Mouse (Mus musculus) MEL (cell line): Measurements from ENCODE around the gene Spred1. TPM values are rescaled to one million over a fixed set of nuclear protein-coding genes. Genes with fewer than 3 reads are reported as not detected.

ENCODE experiments used
- DNase-seq: peaks from one replicate; pipeline ENCODE4 v3.0.0; 2011; ENCODE audit warnings: low read depth, low spot score
- H3K27ac ChIP-seq: 2 replicates; pipeline ENCODE4 v1.5.1; 2012; ENCODE audit warnings: low read depth, mild to moderate bottlenecking, control low read depth, low read length, moderate library complexity; ENCODE audit not compliant: control insufficient read depth
- H3K27me3 ChIP-seq, 2 experiments: fragments of 150-350 bp in 1 of 2; sonication (generic) in 1 of 2; 2 replicates each; pipeline ENCODE4 v1.6.1; 2012; ENCODE audit warnings: low read length in 2 of 2, mild to moderate bottlenecking in 2 of 2, improper control_type of control experiment in 1 of 2, moderate library complexity in 1 of 2; ENCODE audit not compliant: insufficient read depth in 2 of 2, control insufficient read depth in 1 of 2
- H3K36me3 ChIP-seq, 2 experiments: 2 replicates each; pipeline ENCODE4 v1.6.1; 2012 to 2014; ENCODE audit warnings: low read length in 2 of 2, improper control_type of control experiment in 1 of 2, inconsistent platforms in 1 of 2, mild to moderate bottlenecking in 1 of 2; ENCODE audit not compliant: insufficient read depth in 2 of 2, control insufficient read depth in 1 of 2
- H3K4me1 ChIP-seq, 2 experiments: fragments of 150-350 bp in 1 of 2; sonication (generic) in 1 of 2; 2 replicates each; pipeline ENCODE4 v1.6.1; 2012; ENCODE audit warnings: low read length in 2 of 2, improper control_type of control experiment in 1 of 2, mild to moderate bottlenecking in 1 of 2; ENCODE audit not compliant: insufficient read depth in 2 of 2, control insufficient read depth in 1 of 2
- H3K4me3 ChIP-seq, 2 experiments: fragments of 150-350 bp in 1 of 2; sonication (generic) in 1 of 2; 2 replicates each; pipeline ENCODE4 v1.5.1; 2012; ENCODE audit warnings: low read depth in 2 of 2, low read length in 2 of 2, mild to moderate bottlenecking in 2 of 2, moderate library complexity in 2 of 2, control low read depth in 1 of 2, improper control_type of control experiment in 1 of 2; ENCODE audit not compliant: control insufficient read depth in 1 of 2, insufficient read depth in 1 of 2
- H3K79me2 ChIP-seq: 2 replicates; pipeline ENCODE4 v1.6.1; 2012; ENCODE audit warnings: mild to moderate bottlenecking, low read length, moderate library complexity; ENCODE audit not compliant: control insufficient read depth, poor library complexity, insufficient read depth
- H3K9ac ChIP-seq: 2 replicates; pipeline ENCODE4 v1.6.1; 2012; ENCODE audit warnings: low read depth, mild to moderate bottlenecking, control low read depth, low read length, moderate library complexity; ENCODE audit not compliant: control insufficient read depth, poor library complexity, severe bottlenecking
- H3K9me3 ChIP-seq: fragments of 150-350 bp; sonication (generic); replicated peaks from 2 replicates; pipeline ENCODE4 v1.6.1; 2012; ENCODE audit warnings: mild to moderate bottlenecking, low read length, improper control_type of control experiment, moderate library complexity; ENCODE audit not compliant: insufficient read depth
- BHLHE40 ChIP-seq: IDR thresholded peaks from 2 replicates; pipeline ENCODE4 v1.6.1; 2012; ENCODE audit warnings: low read depth, mild to moderate bottlenecking, inconsistent platforms, low read length, improper control_type of control experiment, borderline replicate concordance
- CHD2 ChIP-seq: IDR thresholded peaks from 2 replicates; pipeline ENCODE4 v1.6.1; 2011; ENCODE audit warnings: low read length, improper control_type of control experiment
- CTCF ChIP-seq, 3 experiments: IDR thresholded peaks in 2 of 3; conservative IDR thresholded peaks in 1 of 3; 2 replicates each; pipeline ENCODE4 v1.5.1; 2011 to 2012; ENCODE audit warnings: low read length in 3 of 3, low read depth in 2 of 3, mild to moderate bottlenecking in 2 of 3, improper control_type of control experiment in 1 of 3, inconsistent platforms in 1 of 3, mixed read lengths in 1 of 3, moderate library complexity in 1 of 3; ENCODE audit not compliant: control insufficient read depth in 1 of 3, insufficient read depth in 1 of 3, poor library complexity in 1 of 3, severe bottlenecking in 1 of 3
- E2F4 ChIP-seq: IDR thresholded peaks from 2 replicates; pipeline ENCODE4 v1.6.1; 2011; ENCODE audit warnings: low read depth, low read length, improper control_type of control experiment, borderline replicate concordance
- EP300 ChIP-seq, 2 experiments: IDR thresholded peaks; 2 replicates each; pipeline ENCODE4 v1.6.1; 2011; ENCODE audit warnings: improper control_type of control experiment in 2 of 2, low read length in 2 of 2, low read depth in 1 of 2, mild to moderate bottlenecking in 1 of 2
- GATA1 ChIP-seq: IDR thresholded peaks from 2 replicates; pipeline ENCODE4 v1.6.1; 2011; ENCODE audit warnings: low read depth, low read length, improper control_type of control experiment
- HCFC1 ChIP-seq: IDR thresholded peaks from 2 replicates; pipeline ENCODE4 v1.6.1; 2012; ENCODE audit warnings: low read depth, mild to moderate bottlenecking, inconsistent platforms, low read length, improper control_type of control experiment, moderate library complexity
- JUND ChIP-seq: IDR thresholded peaks from 2 replicates; pipeline ENCODE4 v1.6.1; 2011; ENCODE audit warnings: low read depth, mild to moderate bottlenecking, improper control_type of control experiment, low read length
- KAT2A ChIP-seq: conservative IDR thresholded peaks from 2 replicates; pipeline ENCODE4 v1.6.1; 2012; ENCODE audit warnings: low read depth, low read length, improper control_type of control experiment, inconsistent platforms
- MAFK ChIP-seq: IDR thresholded peaks from 2 replicates; pipeline ENCODE4 v1.6.1; 2011; ENCODE audit warnings: low read depth, mild to moderate bottlenecking, low read length, improper control_type of control experiment, borderline replicate concordance
- MYB ChIP-seq: IDR thresholded peaks from 2 replicates; pipeline ENCODE4 v1.6.1; 2011; ENCODE audit warnings: mild to moderate bottlenecking, low read depth, low read length, improper control_type of control experiment
- MYC ChIP-seq: IDR thresholded peaks from 2 replicates; pipeline ENCODE4 v1.6.1; 2011; ENCODE audit warnings: low read depth, mild to moderate bottlenecking, low read length, improper control_type of control experiment, moderate library complexity
- POLR2A ChIP-seq, 2 experiments: IDR thresholded peaks; 2 replicates each; pipeline ENCODE4 v1.6.1; 2011 to 2012; ENCODE audit warnings: low read length in 2 of 2, mild to moderate bottlenecking in 2 of 2, control low read depth in 1 of 2, improper control_type of control experiment in 1 of 2, low read depth in 1 of 2, moderate library complexity in 1 of 2; ENCODE audit not compliant: control insufficient read depth in 1 of 2, insufficient read depth in 1 of 2, poor library complexity in 1 of 2
- POLR2AphosphoS5 ChIP-seq: IDR thresholded peaks from 2 replicates; pipeline ENCODE4 v1.6.1; 2012; ENCODE audit warnings: low read depth, borderline replicate concordance, mild to moderate bottlenecking, inconsistent platforms, low read length, moderate library complexity, mixed read lengths
- SMC3 ChIP-seq: IDR thresholded peaks from 2 replicates; pipeline ENCODE4 v1.6.1; 2011; ENCODE audit warnings: low read depth, low read length, improper control_type of control experiment
- TBP ChIP-seq: IDR thresholded peaks from 2 replicates; pipeline ENCODE4 v1.8.0; 2011; ENCODE audit warnings: low read depth, low read length, improper control_type of control experiment
- UBTF ChIP-seq: IDR thresholded peaks from 2 replicates; pipeline ENCODE4 v1.6.1; 2012; ENCODE audit warnings: low read depth, mild to moderate bottlenecking, inconsistent platforms, low read length, improper control_type of control experiment, moderate library complexity, borderline replicate concordance; ENCODE audit not compliant: insufficient read depth
- USF1 ChIP-seq: IDR thresholded peaks from 2 replicates; pipeline ENCODE4 v1.6.1; 2014; ENCODE audit warnings: low read depth, mild to moderate bottlenecking, inconsistent platforms, low read length, improper control_type of control experiment, moderate library complexity
- USF2 ChIP-seq, 2 experiments: IDR thresholded peaks; 2 replicates each; pipeline ENCODE4 v1.6.1; 2011 to 2012; ENCODE audit warnings: improper control_type of control experiment in 2 of 2, low read length in 2 of 2, borderline replicate concordance in 1 of 2, inconsistent platforms in 1 of 2, low read depth in 1 of 2, mild to moderate bottlenecking in 1 of 2; ENCODE audit not compliant: insufficient read depth in 1 of 2
- ZKSCAN1 ChIP-seq: IDR thresholded peaks from 2 replicates; pipeline ENCODE4 v1.6.1; 2012; ENCODE audit warnings: low read depth, mild to moderate bottlenecking, inconsistent platforms, low read length, improper control_type of control experiment, moderate library complexity
- polyA plus RNA-seq, 2 experiments: library from polyadenylated mRNA; stranded (reverse) in 1 of 2; unstranded in 1 of 2; fragments of >175 nt in 1 of 2; fragments of >200 nt in 1 of 2; gene quantifications; 2 replicates each; pipeline versions ENCODE4 v1.2.1 to v1.2.4; 2012; ENCODE audit warnings: low replicate concordance in 2 of 2, low read depth in 1 of 2; ENCODE audit not compliant: insufficient read length in 2 of 2, insufficient read depth in 1 of 2, missing spikeins in 1 of 2
- total RNA-seq: library from RNA; depleted of rRNA; stranded (reverse); fragments of 300-350 nt; gene quantifications from 2 replicates; pipeline ENCODE4 v1.2.3, GENCODE M21; 2012

Gene Spred1
- total and polyA plus RNA-seq, 3 experiments, result 14.3 to 19.9 TPM; not detected in 1

GRCm38 (mm10) chr2:117138932-117139331 is 17.8 kb downstream of the Spred1 start:
- Histone ChIP-seq H3K9me3 (no peaks in the 10 kb centered on the region), H3K4me3 (no peak overlapping the region), H3K36me3 (peaks cover 1 to 32% of the 10 kb centered on the region in 2 experiments), H3K9ac (no peak overlapping the region), H3K79me2 (peaks cover 43% of the 10 kb centered on the region), H3K27ac (no peak overlapping the region), H3K27me3 (no peaks in the 10 kb centered on the region), H3K4me1 (peaks cover 6 to 15% of the 10 kb centered on the region in 2 experiments; a peak in 3 of 4 replicates)
- DNase-seq, result no peak
- TF ChIP-seq MAFK, result no peak
- TF ChIP-seq CHD2, result no peak

GRCm38 (mm10) chr2:117139977-117140376 is 18.8 kb downstream of the Spred1 start:
- no peak overlapping the region for H3K9ac ChIP-seq
- H3K4me3 ChIP-seq, result no peak overlapping the region
- H3K27me3 ChIP-seq, result no peaks in the 10 kb centered on the region
- no peak overlapping the region for H3K27ac ChIP-seq
- H3K4me1 ChIP-seq, result peaks cover 3 to 13% of the 10 kb centered on the region in 2 experiments; a peak in 3 of 4 replicates
- peaks cover 0 to 29% of the 10 kb centered on the region in 2 experiments; a peak in 3 of 4 replicates for H3K36me3 ChIP-seq
- H3K79me2 ChIP-seq, result peaks cover 44% of the 10 kb centered on the region
- TF ChIP-seq JUND (no peak), USF2 (IDR thresholded peaks at IDR 0.05; ENCODE audit: borderline replicate concordance in 1 of 2, insufficient read depth in 1 of 2, low read depth in 1 of 2, low read length in 2 of 2) (no peak), E2F4 (no peak), SMC3 (no peak), POLR2A (IDR thresholded peaks at IDR 0.05; ENCODE audit: control insufficient read depth in 1 of 2, insufficient read depth in 1 of 2, low read depth in 1 of 2, low read length in 2 of 2, poor library complexity in 1 of 2) (no peak), TBP (no peak), USF1 (no peak), KAT2A (no peak), EP300 (IDR thresholded peaks at IDR 0.05; ENCODE audit: low read depth in 1 of 2, low read length in 2 of 2) (no peak), UBTF (no peak), ZKSCAN1 (no peak), HCFC1 (no peak), MYC (no peak), GATA1 (no peak), MYB (no peak), POLR2AphosphoS5 (no peak), CTCF (IDR thresholded peaks at IDR 0.05 in 2 of 3, conservative IDR thresholded peaks at IDR 0.05 in 1 of 3; ENCODE audit: control insufficient read depth in 1 of 3, insufficient read depth in 1 of 3, low read depth in 2 of 3, low read length in 3 of 3, poor library complexity in 1 of 3, severe bottlenecking in 1 of 3) (no peak), BHLHE40 (no peak)
- no peak for DNase-seq
- H3K9me3 ChIP-seq, result no peaks in the 10 kb centered on the region
